Mouse (Mus musculus): Measurements from ENCODE around the gene Pkd1. TPM values are rescaled to one million over a fixed set of nuclear protein-coding genes. Genes with fewer than 3 reads are reported as not detected.

The Pkd1 gene
- polyA plus RNA-seq, 1 experiment = 74.2 TPM

DNA sequence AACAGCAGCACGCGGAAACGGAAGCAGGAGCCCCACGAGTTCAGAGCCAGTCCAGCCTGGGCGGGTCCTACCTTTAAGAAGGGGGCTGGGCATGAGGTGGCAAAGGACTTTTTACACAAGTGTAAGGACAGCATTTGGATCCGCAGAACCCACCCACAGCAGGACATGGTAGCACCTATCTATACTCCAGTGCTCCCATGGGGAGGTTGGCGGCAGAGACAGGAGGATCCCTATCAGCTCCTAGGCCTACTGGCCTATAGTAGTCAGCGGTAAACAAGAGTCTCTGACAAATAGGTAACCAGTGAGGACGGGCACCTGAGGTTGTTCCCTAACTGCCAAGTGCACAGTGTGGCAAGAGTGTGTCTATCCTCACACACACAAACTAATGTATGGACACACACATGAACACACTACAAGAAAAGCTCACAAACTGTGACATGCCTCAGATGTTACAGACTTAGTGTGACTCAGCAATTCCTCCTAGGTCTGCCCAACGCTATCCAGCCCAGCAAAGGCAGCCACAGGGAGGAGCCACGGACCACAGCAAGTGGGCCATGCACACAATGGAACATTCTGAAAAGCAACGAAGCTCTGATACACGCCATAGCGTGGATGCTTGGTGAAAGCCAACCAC lies 68.0 kb downstream of the Pkd1 start:
- TF ChIP-seq POLR2A (IDR thresholded peaks at IDR 0.05; ENCODE audit: borderline replicate concordance, extremely low read depth, insufficient read depth, insufficient read length, poor library complexity, severe bottlenecking) = no peak
- no peak for TF ChIP-seq CTCF (IDR thresholded peaks at IDR 0.05; ENCODE audit: borderline replicate concordance, extremely low read depth, insufficient read depth, insufficient read length)
- no peak for DNase-seq (ENCODE audit: low read depth)

DNA sequence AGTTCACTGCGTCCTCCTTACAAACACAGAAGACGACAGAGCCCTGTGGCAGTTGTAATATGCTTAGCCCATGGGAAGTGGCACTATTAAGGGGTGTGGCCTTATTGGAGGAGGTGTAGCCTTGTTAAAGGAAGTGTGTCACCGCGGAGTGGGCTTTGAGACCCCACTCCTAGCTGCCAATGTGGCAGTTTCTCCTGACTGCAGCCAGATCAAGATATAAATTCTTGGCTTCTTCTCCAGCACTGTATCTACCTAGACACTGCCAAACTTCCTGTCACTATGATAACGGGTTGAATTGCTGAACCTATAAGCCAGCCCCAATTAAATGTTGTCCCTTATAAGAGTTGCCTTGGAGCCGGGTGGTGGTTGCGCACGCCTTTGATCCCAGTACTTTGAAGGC lies 75.8 kb downstream of the Pkd1 start:
- TF ChIP-seq POLR2A (IDR thresholded peaks at IDR 0.05; ENCODE audit: borderline replicate concordance, extremely low read depth, insufficient read depth, insufficient read length, poor library complexity, severe bottlenecking) = no peak
- TF ChIP-seq CTCF (IDR thresholded peaks at IDR 0.05; ENCODE audit: borderline replicate concordance, extremely low read depth, insufficient read depth, insufficient read length) = no peak
- DNase-seq (ENCODE audit: low read depth) = no peak

DNA sequence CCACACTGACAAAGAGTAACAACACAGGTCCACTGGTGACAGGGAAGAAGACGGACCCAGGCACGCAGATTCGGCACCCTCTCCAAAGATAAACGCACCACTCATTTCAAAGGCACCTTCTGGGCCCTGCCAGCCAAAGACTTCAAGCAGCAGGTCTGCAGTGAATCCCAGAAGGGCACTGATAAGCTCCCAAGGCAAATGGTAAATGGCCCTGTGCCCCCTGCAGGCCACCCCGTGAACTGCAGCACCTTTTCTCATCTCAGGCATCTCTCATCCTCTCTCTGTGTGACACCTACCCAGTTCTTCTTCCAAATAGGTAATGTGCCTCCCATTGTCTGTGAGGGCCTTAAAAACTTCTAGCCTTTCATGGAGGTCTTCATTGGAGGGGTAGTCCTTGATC lies 79.0 kb downstream of the Pkd1 start:
- TF ChIP-seq CTCF (IDR thresholded peaks at IDR 0.05; ENCODE audit: borderline replicate concordance, extremely low read depth, insufficient read depth, insufficient read length) (peak; percentile 95), POLR2A (IDR thresholded peaks at IDR 0.05; ENCODE audit: borderline replicate concordance, extremely low read depth, insufficient read depth, insufficient read length, poor library complexity, severe bottlenecking) (no peak)
- DNase-seq (ENCODE audit: low read depth) = peak; percentile 53

DNA sequence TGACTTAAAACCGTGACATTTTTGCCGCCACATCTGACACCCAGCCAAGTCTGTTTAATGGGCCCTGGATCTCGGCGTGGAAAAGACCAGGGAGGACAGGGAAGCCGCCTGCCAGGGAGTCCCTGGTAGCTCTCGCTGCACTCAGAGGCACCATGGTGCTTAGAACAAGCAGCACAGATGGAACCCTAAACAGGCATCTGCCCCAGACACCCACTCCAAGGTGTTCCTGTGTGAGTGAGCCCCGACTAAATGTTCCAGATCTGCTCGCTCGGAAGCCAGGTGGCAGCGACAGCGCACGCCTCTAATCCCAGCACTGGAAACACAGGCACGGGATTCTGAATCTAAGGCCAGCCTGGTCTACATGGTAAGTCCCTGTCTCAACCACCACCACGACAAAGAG lies 80.4 kb downstream of the Pkd1 start:
- no peak for TF ChIP-seq CTCF (IDR thresholded peaks at IDR 0.05; ENCODE audit: borderline replicate concordance, extremely low read depth, insufficient read depth, insufficient read length)
- no peak for TF ChIP-seq POLR2A (IDR thresholded peaks at IDR 0.05; ENCODE audit: borderline replicate concordance, extremely low read depth, insufficient read depth, insufficient read length, poor library complexity, severe bottlenecking)
- DNase-seq (ENCODE audit: low read depth) = no peak

DNA sequence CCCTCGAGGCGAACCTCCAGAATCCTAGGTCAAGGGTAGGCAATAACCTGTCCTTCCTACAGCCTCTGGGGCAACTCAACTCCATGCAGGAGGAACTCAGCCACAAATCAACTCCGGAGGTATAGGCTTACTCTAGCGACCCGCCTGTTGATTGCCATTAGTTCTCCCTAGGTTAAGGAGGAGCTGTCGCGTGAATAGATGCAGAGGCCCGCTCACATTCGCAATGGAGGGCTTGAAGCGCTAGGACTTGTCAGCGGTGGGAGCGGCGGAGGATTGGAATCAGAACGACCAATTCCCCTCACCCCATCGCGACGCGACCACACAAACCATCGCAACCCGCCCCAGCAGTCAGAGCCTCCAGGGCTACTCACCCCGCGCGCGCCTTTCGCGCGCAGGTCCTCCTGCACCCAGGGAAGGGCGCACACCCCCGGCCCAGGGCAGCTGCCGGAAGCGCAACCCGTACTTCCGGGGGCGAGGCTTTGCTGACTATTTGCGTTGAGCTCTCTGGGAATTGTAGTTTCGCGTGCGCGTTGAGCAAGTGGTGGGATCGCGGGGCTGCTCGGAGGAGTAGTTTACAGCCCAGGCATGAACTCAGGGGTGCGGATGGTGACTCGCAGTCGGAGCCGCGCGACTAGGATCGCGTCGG lies 82.7 kb downstream of the Pkd1 start, which contains the start of the genes Tsc2 and Nthl1:
Gene Tsc2 (minus strand): TSS at position 464 of the 646 bp plus-strand sequence.
Gene Nthl1 (plus strand): TSS at position 514 of the 646 bp plus-strand sequence.
- peak; percentile 88 for TF ChIP-seq POLR2A (IDR thresholded peaks at IDR 0.05; ENCODE audit: borderline replicate concordance, extremely low read depth, insufficient read depth, insufficient read length, poor library complexity, severe bottlenecking)
- no peak for TF ChIP-seq CTCF (IDR thresholded peaks at IDR 0.05; ENCODE audit: borderline replicate concordance, extremely low read depth, insufficient read depth, insufficient read length)
- DNase-seq (ENCODE audit: low read depth) = peak; percentile 95

DNA sequence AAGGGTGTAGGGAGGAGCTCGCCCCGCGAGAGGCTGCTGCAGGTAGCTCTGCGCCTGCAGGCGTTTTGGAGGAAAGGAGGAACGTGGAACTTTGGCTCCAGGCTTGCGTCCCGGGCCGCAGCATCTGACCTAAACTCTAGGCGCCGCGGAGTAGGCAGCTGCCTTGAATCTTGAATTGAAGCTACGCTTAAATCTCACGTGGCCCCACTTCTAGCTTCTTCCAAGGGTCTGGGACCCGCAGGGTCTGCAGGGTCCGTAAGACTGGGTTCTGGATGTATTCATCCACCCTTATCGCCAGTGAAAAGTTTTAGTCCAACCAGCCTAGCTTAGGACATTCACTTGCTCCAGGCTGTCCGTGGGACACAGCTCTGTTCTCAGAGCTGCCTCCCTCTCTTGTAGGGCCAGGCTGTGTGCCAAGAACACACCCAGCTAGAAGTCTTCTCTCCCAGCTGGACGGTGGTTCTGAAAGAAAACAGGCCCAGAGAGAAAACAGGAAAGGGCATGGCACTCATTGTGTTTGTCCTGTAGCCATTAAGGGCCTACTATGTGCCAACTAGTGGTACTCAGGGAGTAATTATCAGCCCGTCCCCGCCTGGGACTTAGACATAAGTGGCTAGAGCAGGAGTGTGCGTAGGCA lies 83.3 kb downstream of the Pkd1 start:
- TF ChIP-seq CTCF (IDR thresholded peaks at IDR 0.05; ENCODE audit: borderline replicate concordance, extremely low read depth, insufficient read depth, insufficient read length) = no peak
- TF ChIP-seq POLR2A (IDR thresholded peaks at IDR 0.05; ENCODE audit: borderline replicate concordance, extremely low read depth, insufficient read depth, insufficient read length, poor library complexity, severe bottlenecking) = no peak
- peak; percentile 57 for DNase-seq (ENCODE audit: low read depth)

DNA sequence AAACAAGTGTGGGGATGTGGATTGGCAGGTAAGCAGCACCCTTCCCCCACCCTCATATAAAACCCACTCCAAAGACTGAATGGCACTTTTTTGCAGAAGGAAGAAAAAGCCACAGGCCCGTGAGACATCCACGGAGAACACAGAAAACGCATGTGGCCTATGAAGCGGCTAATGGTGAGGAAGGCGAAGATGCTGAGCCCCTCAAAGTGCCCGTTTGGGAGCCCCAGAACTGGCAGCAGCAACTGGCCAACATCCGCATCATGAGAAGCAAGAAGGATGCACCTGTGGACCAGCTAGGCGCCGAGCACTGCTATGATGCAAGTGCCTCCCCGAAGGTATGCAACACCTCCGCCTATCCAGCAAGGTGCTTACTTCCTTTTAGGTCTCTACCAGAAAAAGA lies 84.2 kb downstream of the Pkd1 start:
- no peak for TF ChIP-seq CTCF (IDR thresholded peaks at IDR 0.05; ENCODE audit: borderline replicate concordance, extremely low read depth, insufficient read depth, insufficient read length)
- no peak for TF ChIP-seq POLR2A (IDR thresholded peaks at IDR 0.05; ENCODE audit: borderline replicate concordance, extremely low read depth, insufficient read depth, insufficient read length, poor library complexity, severe bottlenecking)
- DNase-seq (ENCODE audit: low read depth) = no peak

DNA sequence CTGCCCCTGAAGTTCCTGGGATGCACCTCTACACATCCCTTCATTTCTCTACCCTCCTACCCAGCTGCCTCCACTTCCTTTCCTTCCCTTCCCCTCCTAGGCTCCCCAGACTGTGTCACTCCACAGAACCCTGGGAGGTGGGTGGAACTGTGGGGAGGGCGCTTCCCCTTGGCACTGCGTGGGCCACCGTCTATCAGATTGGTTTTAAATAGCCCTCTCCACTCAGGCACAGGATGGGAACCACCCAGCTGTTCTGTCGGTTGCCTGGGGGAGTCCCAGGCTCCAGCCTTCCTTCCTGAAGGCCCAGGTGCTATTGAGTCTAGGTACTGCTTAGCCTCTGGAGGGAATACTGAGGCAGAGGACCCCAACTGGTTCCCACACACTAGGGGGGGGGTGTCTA lies 85.4 kb downstream of the Pkd1 start:
- TF ChIP-seq CTCF (IDR thresholded peaks at IDR 0.05; ENCODE audit: borderline replicate concordance, extremely low read depth, insufficient read depth, insufficient read length) = no peak
- TF ChIP-seq POLR2A (IDR thresholded peaks at IDR 0.05; ENCODE audit: borderline replicate concordance, extremely low read depth, insufficient read depth, insufficient read length, poor library complexity, severe bottlenecking) = no peak
- no peak for DNase-seq (ENCODE audit: low read depth)

DNA sequence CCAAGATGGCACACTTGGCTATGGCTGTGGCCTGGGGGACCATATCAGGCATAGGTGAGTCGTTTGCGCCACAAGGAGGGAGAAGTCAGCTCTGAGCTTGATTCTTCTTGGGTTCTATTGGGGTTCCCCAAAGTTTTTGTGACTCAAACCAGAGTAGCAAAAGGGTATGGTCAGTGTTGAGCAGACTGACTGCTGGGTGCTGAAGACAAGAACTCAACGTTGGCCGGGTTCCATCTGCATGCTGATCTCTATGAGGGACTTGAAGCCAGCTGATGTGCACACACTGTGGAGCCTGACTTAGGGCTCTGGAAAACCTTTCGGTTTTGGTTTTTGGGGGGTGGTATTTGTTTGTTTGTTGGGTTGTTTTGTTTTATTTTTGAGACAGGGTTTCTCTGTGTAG lies 86.1 kb downstream of the Pkd1 start:
- no peak for TF ChIP-seq POLR2A (IDR thresholded peaks at IDR 0.05; ENCODE audit: borderline replicate concordance, extremely low read depth, insufficient read depth, insufficient read length, poor library complexity, severe bottlenecking)
- no peak for TF ChIP-seq CTCF (IDR thresholded peaks at IDR 0.05; ENCODE audit: borderline replicate concordance, extremely low read depth, insufficient read depth, insufficient read length)
- no peak for DNase-seq (ENCODE audit: low read depth)

DNA sequence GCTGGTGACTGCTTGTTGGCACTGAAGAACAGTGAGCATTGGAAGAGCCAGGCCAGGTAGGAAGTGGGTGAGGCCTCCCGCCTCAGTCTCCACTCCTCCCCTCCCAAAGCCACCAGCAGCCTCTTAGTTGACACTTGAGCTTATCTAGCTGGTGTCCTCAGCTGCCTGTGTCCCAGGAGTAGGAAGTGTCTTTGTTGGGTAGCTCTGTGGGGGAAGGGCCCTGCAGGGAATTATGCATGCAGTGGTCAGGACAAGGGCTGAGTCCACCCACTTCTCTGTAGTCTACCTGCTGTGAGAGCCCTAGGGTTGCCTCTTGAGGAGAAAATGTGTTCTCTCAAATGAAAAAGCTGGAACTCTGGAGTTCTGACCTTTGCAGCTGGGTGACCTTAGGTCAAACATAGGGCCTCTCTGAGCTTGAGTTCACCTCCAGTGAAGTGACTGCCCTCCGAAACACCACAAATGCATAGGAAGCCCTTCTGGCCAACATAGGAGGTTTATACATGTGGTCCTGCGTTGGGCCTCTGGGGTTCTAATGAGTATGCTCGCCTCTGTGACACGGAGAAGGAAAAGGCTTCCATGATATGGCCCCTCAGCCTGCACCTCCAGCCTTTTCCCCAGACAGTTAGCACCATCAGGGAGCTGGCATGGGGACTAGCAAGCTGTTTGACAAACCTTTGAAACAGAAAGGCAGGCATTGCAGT lies 87.3 kb downstream of the Pkd1 start:
- no peak for DNase-seq (ENCODE audit: low read depth)
- TF ChIP-seq CTCF (IDR thresholded peaks at IDR 0.05; ENCODE audit: borderline replicate concordance, extremely low read depth, insufficient read depth, insufficient read length) (no peak), POLR2A (IDR thresholded peaks at IDR 0.05; ENCODE audit: borderline replicate concordance, extremely low read depth, insufficient read depth, insufficient read length, poor library complexity, severe bottlenecking) (no peak)

DNA sequence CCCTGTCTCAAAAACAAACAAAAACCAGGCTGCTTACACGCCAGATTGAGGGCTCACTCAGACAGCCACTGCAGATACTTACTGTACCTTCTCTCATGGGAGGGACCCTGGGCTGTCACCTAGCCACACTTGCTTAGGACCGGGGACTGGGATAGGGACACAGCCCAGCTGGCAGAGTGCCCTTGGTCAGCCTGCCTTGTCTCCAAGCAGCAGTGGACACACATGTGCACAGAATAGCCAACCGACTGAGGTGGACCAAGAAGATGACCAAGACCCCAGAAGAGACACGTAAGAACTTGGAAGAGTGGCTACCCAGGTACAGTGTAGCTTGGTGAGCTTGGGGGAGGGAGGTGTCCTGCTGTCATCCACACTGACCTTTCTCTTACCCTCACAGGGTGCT lies 88.6 kb downstream of the Pkd1 start:
- TF ChIP-seq POLR2A (IDR thresholded peaks at IDR 0.05; ENCODE audit: borderline replicate concordance, extremely low read depth, insufficient read depth, insufficient read length, poor library complexity, severe bottlenecking) (no peak), CTCF (IDR thresholded peaks at IDR 0.05; ENCODE audit: borderline replicate concordance, extremely low read depth, insufficient read depth, insufficient read length) (no peak)
- no peak for DNase-seq (ENCODE audit: low read depth)

Measured in brain, embryonic 14.5 days (tissue).